Mouse (Mus musculus): Measurements from ENCODE around the gene Med7.

DNA sequence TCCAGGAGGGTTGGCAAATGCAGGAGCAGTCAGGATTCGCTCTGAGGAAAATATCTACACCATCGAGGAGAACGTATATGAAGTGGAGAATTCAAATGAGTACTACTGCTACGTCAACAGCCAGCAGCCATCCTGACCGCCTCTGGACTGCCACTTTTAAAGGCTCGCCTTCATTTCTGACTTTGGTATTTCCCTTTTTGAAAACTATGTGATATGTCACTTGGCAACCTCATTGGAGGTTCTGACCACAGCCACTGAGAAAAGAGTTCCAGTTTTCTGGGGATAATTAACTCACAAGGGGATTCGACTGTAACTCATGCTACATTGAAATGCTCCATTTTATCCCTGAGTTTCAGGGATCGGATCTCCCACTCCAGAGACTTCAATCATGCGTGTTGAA lies 42.6 kb downstream of the Med7 start:
- TF ChIP-seq CTCF (IDR thresholded peaks at IDR 0.05; ENCODE audit: low read depth) (no peak), EP300 (IDR thresholded peaks at IDR 0.05; ENCODE audit: low read depth) (no peak)
